In genomic region chr3:149704478-149704877, GRCm38 (mm10) we compare ENCODE assay signal across 22 mouse cellular contexts.
DNase-seq lines count a peak whose midpoint lies in the region; ATAC-seq and TF ChIP-seq lines count a peak whose summit lies in the region.
"Had no signal": no experiment of that assay in that cellular context is flagged by ENCODE, and none has a peak within 500 bp of the region (broad histone marks: within the 10 kb centered on the region; RNA-seq: fewer than 3 reads in every experiment).

No protein-coding gene starts in this region.

- 90% methylated on average over 4 of the region's 4 CpGs for WGBS in liver, adult 2 months
- 73% methylated on average over 4 of the region's 4 CpGs for WGBS in liver, embryonic 12.5 days (ENCODE audit: insufficient replicate concordance)
- WGBS in intestine, embryonic 15.5 days: 72% methylated on average over 4 of the region's 4 CpGs
- WGBS in intestine, embryonic 16.5 days: 68% methylated on average over 4 of the region's 4 CpGs
- 44% methylated on average over 4 of the region's 4 CpGs for WGBS in intestine, postnatal 0 days

- no peak overlapping the region for H3K27ac ChIP-seq in liver, adult 2 months (replicated peaks; ENCODE audit: insufficient read depth, low read depth, low read length)
- H3K27ac ChIP-seq in liver, embryonic 12.5 days: no peak overlapping the region
- no peak overlapping the region for H3K27ac ChIP-seq in intestine, embryonic 15.5 days
- H3K27ac ChIP-seq in intestine, embryonic 16.5 days (ENCODE audit: low read length): no peak overlapping the region
- H3K27ac ChIP-seq in intestine, postnatal 0 days (ENCODE audit: low read depth, low read length): no peak overlapping the region

- no peak for TF ChIP-seq CTCF in liver, adult 2 months (IDR thresholded peaks at IDR 0.05; ENCODE audit: low read depth, low read length)
- no peak for TF ChIP-seq CTCF in intestine, postnatal 0 days (IDR thresholded peaks at IDR 0.05; ENCODE audit: low read depth)

- no peaks in the 10 kb centered on the region for H3K9me3 ChIP-seq in liver, embryonic 12.5 days (replicated peaks)
- H3K9me3 ChIP-seq in intestine, embryonic 15.5 days: no peaks in the 10 kb centered on the region
- H3K9me3 ChIP-seq in intestine, embryonic 16.5 days (ENCODE audit: control insufficient read depth, low read length): no peaks in the 10 kb centered on the region
- H3K9me3 ChIP-seq in intestine, postnatal 0 days (ENCODE audit: control insufficient read depth): no peaks in the 10 kb centered on the region

- H3K27me3 ChIP-seq in liver, adult 2 months (ENCODE audit: control insufficient read depth, insufficient read depth, low read length): no peaks in the 10 kb centered on the region
- no peaks in the 10 kb centered on the region for H3K27me3 ChIP-seq in liver, embryonic 12.5 days (replicated peaks)
- H3K27me3 ChIP-seq in intestine, embryonic 15.5 days (replicated peaks): no peaks in the 10 kb centered on the region
- no peaks in the 10 kb centered on the region for H3K27me3 ChIP-seq in intestine, embryonic 16.5 days (replicated peaks; ENCODE audit: control insufficient read depth, insufficient read depth, low read length)
- no peaks in the 10 kb centered on the region for H3K27me3 ChIP-seq in intestine, postnatal 0 days (replicated peaks; ENCODE audit: control insufficient read depth, insufficient read depth, low read length)
- H3K27me3 ChIP-seq: CH12.LX, Patski had no signal

- no peak overlapping the region for H3K4me2 ChIP-seq in liver, embryonic 12.5 days
- no peak overlapping the region for H3K4me2 ChIP-seq in intestine, embryonic 15.5 days (replicated peaks)
- H3K4me2 ChIP-seq in intestine, embryonic 16.5 days (ENCODE audit: low read depth, low read length): no peak overlapping the region
- H3K4me2 ChIP-seq in intestine, postnatal 0 days (replicated peaks; ENCODE audit: low read depth): no peak overlapping the region

- no peak overlapping the region for H3K9ac ChIP-seq in liver, adult 2 months (ENCODE audit: low read depth, low read length)
- no peak overlapping the region for H3K9ac ChIP-seq in liver, embryonic 12.5 days
- H3K9ac ChIP-seq in intestine, embryonic 15.5 days: no peak overlapping the region
- H3K9ac ChIP-seq in intestine, embryonic 16.5 days (ENCODE audit: low read depth, low read length): no peak overlapping the region
- no peak overlapping the region for H3K9ac ChIP-seq in intestine, postnatal 0 days (ENCODE audit: low read depth, low read length)

- ATAC-seq in liver, embryonic 12.5 days: no peak
- ATAC-seq in intestine, embryonic 15.5 days: peak; percentile 90
- ATAC-seq in intestine, embryonic 16.5 days: peak; percentile 85
- peak; percentile 74 for ATAC-seq in intestine, postnatal 0 days
- ATAC-seq: activated CD4-positive, CD25-positive, alpha-beta regulatory T cell, adult 4 months; CD4-positive, CD25-positive, alpha-beta regulatory T cell, adult 4 months; Patski had no signal

- no peaks in the 10 kb centered on the region for H3K36me3 ChIP-seq in liver, adult 2 months (ENCODE audit: control insufficient read depth, insufficient read depth, low read length)
- no peaks in the 10 kb centered on the region for H3K36me3 ChIP-seq in liver, embryonic 12.5 days
- no peaks in the 10 kb centered on the region for H3K36me3 ChIP-seq in intestine, embryonic 15.5 days
- H3K36me3 ChIP-seq in intestine, embryonic 16.5 days (ENCODE audit: control insufficient read depth, insufficient read depth, low read length): no peaks in the 10 kb centered on the region
- H3K36me3 ChIP-seq in intestine, postnatal 0 days (ENCODE audit: control insufficient read depth, insufficient read depth): no peaks in the 10 kb centered on the region
- H3K36me3 ChIP-seq: G1E had no signal

- H3K4me3 ChIP-seq in liver, adult 2 months (ENCODE audit: insufficient read depth, low read depth, low read length): no peak overlapping the region
- H3K4me3 ChIP-seq in liver, embryonic 12.5 days: no peak overlapping the region
- H3K4me3 ChIP-seq in intestine, embryonic 15.5 days (replicated peaks): no peak overlapping the region
- no peak overlapping the region for H3K4me3 ChIP-seq in intestine, embryonic 16.5 days (ENCODE audit: low read length)
- H3K4me3 ChIP-seq in intestine, postnatal 0 days (ENCODE audit: low read depth, low read length): no peak overlapping the region

- peak; percentile 8 for DNase-seq in liver, adult 2 months (ENCODE audit: extremely low read depth, low read depth, low spot score)
- no peak for DNase-seq in lung, postnatal 36 days
- no peak for DNase-seq in left cerebral cortex, adult 18-20 months (ENCODE audit: low spot score in 2 of 2)
- no peak for DNase-seq in kidney, postnatal 4 days
- DNase-seq: adrenal gland, adult 2 months; adrenal gland, adult 8-10 months; adrenal gland, postnatal 10 days; adrenal gland, postnatal 14 days; adrenal gland, postnatal 25 days; adrenal gland, postnatal 36 days; B cell, adult 2 months; cerebellum, adult 11 months; cerebellum, adult 11-12 months had no signal

- H3K4me1 ChIP-seq in liver, adult 2 months (ENCODE audit: control insufficient read depth, insufficient read depth, low read length): no peaks in the 10 kb centered on the region; the same call in 1 of the 2 replicates
- H3K4me1 ChIP-seq in liver, embryonic 12.5 days: no peaks in the 10 kb centered on the region
- no peaks in the 10 kb centered on the region for H3K4me1 ChIP-seq in intestine, embryonic 15.5 days (replicated peaks)
- H3K4me1 ChIP-seq in intestine, embryonic 16.5 days (ENCODE audit: control insufficient read depth, insufficient read depth, low read length): no peaks in the 10 kb centered on the region
- H3K4me1 ChIP-seq in intestine, postnatal 0 days (replicated peaks; ENCODE audit: control insufficient read depth, insufficient read depth, low read length): no peaks in the 10 kb centered on the region

- no peaks in the 10 kb centered on the region for H3K79me2 ChIP-seq in liver, adult 2 months (ENCODE audit: control insufficient read depth, insufficient read depth, low read length)

- TF ChIP-seq POLR2A in liver, adult 2 months (IDR thresholded peaks at IDR 0.05; ENCODE audit: extremely low read depth, insufficient read depth, low read length): no peak
